Mouse (Mus musculus) gastrocnemius, adult 18-20 months (tissue): ENCODE data around the gene Csdc2. TPM values are rescaled to one million over a fixed set of nuclear protein-coding genes. Genes with fewer than 3 reads are reported as not detected.
A peak's percentile ranks its signal among the peaks of the same experiment; 100 is the strongest.

ENCODE experiments used
- DNase-seq: peaks from one replicate; pipeline ENCODE4 v3.0.0; 2021; ENCODE audit warnings: low spot score
- total RNA-seq, 2 experiments: library from RNA; stranded (reverse); gene quantifications; 2 replicates each; pipeline ENCODE4 v1.2.3; 2021

Gene Csdc2
- total RNA-seq, 2 experiments from 2014 or later = 1.0 to 1.5 TPM

DNA sequence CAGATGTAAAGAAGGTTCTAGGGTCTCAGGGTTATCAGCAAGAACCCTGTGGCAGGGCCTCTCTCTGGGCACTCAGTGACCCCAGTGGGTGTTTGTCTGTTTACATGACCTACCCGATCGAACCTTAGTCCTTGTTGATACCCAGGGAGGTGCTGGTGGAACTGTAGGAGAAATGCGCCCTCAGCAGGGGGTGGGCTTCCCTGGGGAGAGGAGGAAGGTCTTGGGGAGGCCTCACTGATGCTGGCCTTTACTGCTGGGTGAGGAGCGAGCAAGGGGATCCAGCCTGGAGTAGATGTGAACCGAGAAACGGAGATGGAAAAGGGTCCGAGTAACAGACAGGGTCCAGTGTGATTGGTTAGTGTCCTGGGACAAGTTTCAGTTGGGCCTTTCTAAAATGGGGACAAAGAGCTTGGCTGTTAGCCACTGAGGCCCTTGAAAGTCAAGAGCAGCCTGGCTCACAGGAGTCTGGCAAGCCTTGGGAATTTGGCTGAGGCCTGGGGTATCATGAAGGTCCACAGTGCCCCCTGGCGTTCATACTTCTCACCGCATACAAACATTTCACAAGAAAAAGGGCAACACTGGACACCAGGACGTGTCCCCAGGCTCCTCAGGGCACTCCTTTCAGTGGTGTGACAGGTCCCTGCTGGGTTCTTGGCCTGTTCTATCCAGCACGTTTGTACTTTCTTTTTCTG lies 53.0 kb downstream of the Csdc2 start:
- DNase-seq = peak; percentile 89

DNA sequence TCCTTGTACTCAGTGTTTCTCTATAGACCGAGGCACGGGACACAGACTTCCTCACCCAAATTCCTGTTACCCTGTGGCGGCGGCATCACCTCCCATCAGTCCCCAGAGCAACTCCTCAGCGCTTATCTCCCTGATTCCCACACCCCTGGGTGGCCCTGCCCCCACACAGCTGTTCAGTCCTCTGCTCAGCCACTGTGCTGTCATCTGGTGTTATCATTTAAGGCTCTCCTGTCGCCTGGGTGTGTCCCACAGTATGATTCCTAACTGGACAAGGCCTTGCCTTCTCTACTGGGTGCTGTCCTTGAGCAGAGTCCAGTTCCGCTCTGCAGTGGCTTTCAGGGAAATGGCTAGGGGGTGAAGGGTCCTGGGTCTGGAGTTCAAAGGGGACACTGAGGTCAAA lies 54.0 kb downstream of the Csdc2 start:
- DNase-seq = no peak

DNA sequence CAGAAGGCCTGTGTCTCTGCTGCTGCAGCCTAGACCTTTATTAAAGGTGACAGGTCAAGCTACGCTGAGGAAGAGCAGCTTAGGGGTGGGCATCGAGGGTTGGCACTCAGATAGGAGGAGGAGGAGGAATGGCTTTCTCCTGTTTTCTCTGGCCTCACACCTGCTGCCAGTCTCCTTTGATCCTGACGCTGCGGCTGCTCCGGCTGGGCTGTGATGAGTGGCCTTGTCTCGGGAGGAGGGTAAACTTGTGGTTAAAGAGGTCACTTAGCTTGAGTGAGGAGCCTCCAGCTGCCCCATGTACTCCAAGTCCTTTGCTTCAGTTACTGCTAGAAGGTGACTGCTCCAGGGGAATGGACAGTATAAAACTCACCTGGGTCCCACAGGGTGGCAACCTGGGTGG lies 57.4 kb downstream of the Csdc2 start:
- no peak for DNase-seq

Other genes starting within 250 kb of the Csdc2 start
- 1 to 10 TPM; 1.2 to 1.4 TPM for gene Chadl, start 239.5 kb upstream of the Csdc2 start, total RNA-seq
- 10 to 100 TPM; 32.7 to 34.2 TPM for gene Zc3h7b, start 191.7 kb upstream of the Csdc2 start, total RNA-seq
- gene Rangap1, start 191.2 kb upstream of the Csdc2 start, total RNA-seq = 10 to 100 TPM; 20.0 to 21.4 TPM
- 100 to 1,000 TPM; 124 to 160 TPM for gene Tef, start 134.3 kb upstream of the Csdc2 start, total RNA-seq
- gene Tob2, start 78.0 kb upstream of the Csdc2 start, total RNA-seq = 100 to 1,000 TPM in 1 of 2 experiments, 10 to 100 TPM in 1; 89.1 to 174 TPM
- gene Phf5a, start 64.8 kb upstream of the Csdc2 start, total RNA-seq = 10 to 100 TPM; 35.5 to 35.7 TPM
- gene Aco2, start 64.5 kb upstream of the Csdc2 start, total RNA-seq = 1,000 to 10,000 TPM; 1,165 to 1,199 TPM
- 1 to 10 TPM; 5.8 to 7.2 TPM for gene Polr3h, start 10.5 kb upstream of the Csdc2 start, total RNA-seq
- gene Pmm1, start 24.2 kb downstream of the Csdc2 start, total RNA-seq = 10 to 100 TPM; 14.1 to 16.7 TPM
- not detected for gene 1700029P11Rik, start 43.8 kb downstream of the Csdc2 start, total RNA-seq
- 10 to 100 TPM; 22.9 to 25.3 TPM for gene Xrcc6, start 51.1 kb downstream of the Csdc2 start, total RNA-seq
- 10 to 100 TPM; 16.7 to 17.6 TPM for gene Desi1, start 97.1 kb downstream of the Csdc2 start, total RNA-seq
- gene Snu13, start 110.8 kb downstream of the Csdc2 start, total RNA-seq = 10 to 100 TPM; 48.7 to 51.4 TPM
- not detected for gene 4930407I10Rik, start 122.4 kb downstream of the Csdc2 start, total RNA-seq
- under 1 TPM in 1 of 2 experiments, not detected in 1; 0.09 TPM for gene Mei1, start 133.2 kb downstream of the Csdc2 start, total RNA-seq
- 10 to 100 TPM in 1 of 2 experiments, 1 to 10 TPM in 1; 8.8 to 10.1 TPM for gene Ccdc134, start 191.2 kb downstream of the Csdc2 start, total RNA-seq
- gene Srebf2, start 210.4 kb downstream of the Csdc2 start, total RNA-seq = 10 to 100 TPM in 1 of 2 experiments, 1 to 10 TPM in 1; 9.9 to 12.9 TPM